Mouse (Mus musculus) heart, embryonic 11.5 days (tissue): ENCODE results near the gene Ptprn2. TPM values are rescaled to one million over a fixed set of nuclear protein-coding genes. Genes with fewer than 3 reads are reported as not detected.

ENCODE experiments used
- ATAC-seq: fragments of 200-750 bp; cut with Nextera tagmentation; replicated peaks from 2 replicates; pipeline ENCODE4 v1.8.0; 2017; ENCODE audit warnings: moderate library complexity; ENCODE audit not compliant: insufficient number of reproducible peaks, low FRiP score, low TSS enrichment
- H3K27ac ChIP-seq: fragments of 300-500 bp; sonication (generic); 2 replicates; pipeline ENCODE4 v1.5.1; 2014; ENCODE audit warnings: mild to moderate bottlenecking, low read depth, low read length
- H3K27me3 ChIP-seq: fragments of 300-500 bp; sonication (generic); 2 replicates; pipeline ENCODE4 v1.6.1; 2014; ENCODE audit warnings: mild to moderate bottlenecking, low read length, mixed read lengths; ENCODE audit not compliant: control insufficient read depth, insufficient read depth
- H3K36me3 ChIP-seq: fragments of 300-500 bp; sonication (generic); 2 replicates; pipeline ENCODE4 v1.6.1; 2014; ENCODE audit warnings: mild to moderate bottlenecking, low read length, moderate library complexity, mixed read lengths; ENCODE audit not compliant: control insufficient read depth, insufficient read depth
- H3K4me1 ChIP-seq: fragments of 300-500 bp; sonication (generic); 2 replicates; pipeline ENCODE4 v1.6.1; 2014; ENCODE audit warnings: low read length; ENCODE audit not compliant: control insufficient read depth, insufficient read depth
- H3K4me2 ChIP-seq: fragments of 300-500 bp; sonication (generic); 2 replicates; pipeline ENCODE4 v1.6.1; 2014; ENCODE audit warnings: mild to moderate bottlenecking, moderate library complexity
- H3K4me3 ChIP-seq: fragments of 300-500 bp; sonication (generic); 2 replicates; pipeline ENCODE4 v1.5.1; 2014; ENCODE audit warnings: low read depth, low read length
- H3K9ac ChIP-seq: fragments of 300-500 bp; sonication (generic); 2 replicates; pipeline ENCODE4 v1.6.1; 2014; ENCODE audit warnings: mild to moderate bottlenecking, low read depth, low read length, moderate library complexity
- H3K9me3 ChIP-seq: fragments of 300-500 bp; sonication (generic); replicated peaks from 2 replicates; pipeline ENCODE4 v1.6.1; 2016; ENCODE audit warnings: low read length; ENCODE audit not compliant: control insufficient read depth
- WGBS: fragments of 180-500 bp; shearing (Covaris S2); extraction: QIAGEN DNeasy Blood & Tissue Kit; methylation state at CpG from one replicate; pipeline ENCODE4 v1.1.7; 2014; ENCODE audit not compliant: insufficient replicate concordance; 5-methylcytosine and 5-hydroxymethylcytosine counted together
- polyA plus RNA-seq: library from polyadenylated mRNA; unstranded; fragments of >200 nt; fragmentation: Nextera tagmentation; extraction: Ambion mirVana; gene quantifications from 2 replicates; pipeline ENCODE4 v1.2.1, GENCODE M21; 2014

The Ptprn2 gene
- polyA plus RNA-seq, 1 experiment from 2014 or later = not detected

DNA sequence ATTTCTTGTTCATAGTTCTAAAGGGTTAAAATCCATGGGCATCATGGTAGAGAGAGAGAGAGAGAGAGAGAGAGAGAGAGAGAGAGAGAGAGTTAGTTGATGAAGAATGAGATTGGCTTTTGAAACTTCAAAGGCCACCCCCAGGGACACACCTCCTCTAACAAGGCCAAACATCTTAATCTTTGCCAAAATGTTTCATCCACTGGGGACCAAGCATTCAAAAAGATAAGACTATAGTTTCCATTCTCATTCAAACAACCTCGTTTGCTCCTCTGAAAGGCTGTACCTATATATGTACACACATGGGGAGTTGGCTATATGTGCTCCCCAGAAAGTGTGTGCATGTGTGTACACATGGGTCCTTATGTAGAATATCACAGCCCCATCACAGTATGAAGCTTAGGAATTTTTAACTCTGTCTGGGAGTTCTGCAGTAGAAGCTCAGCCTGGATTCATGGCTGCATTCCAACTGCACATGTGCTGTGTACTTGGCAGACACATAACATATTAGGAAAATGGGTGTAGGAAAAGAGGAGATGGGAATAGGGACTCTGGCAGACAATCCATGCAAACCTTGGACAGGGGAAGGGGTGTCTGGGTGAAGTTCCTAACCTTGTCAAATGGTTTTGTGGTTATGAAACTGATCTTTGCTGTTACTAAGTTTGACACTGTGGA lies 600.3 kb downstream of the Ptprn2 start:
- H3K27ac ChIP-seq = no peak overlapping the region
- ATAC-seq = no peak

DNA sequence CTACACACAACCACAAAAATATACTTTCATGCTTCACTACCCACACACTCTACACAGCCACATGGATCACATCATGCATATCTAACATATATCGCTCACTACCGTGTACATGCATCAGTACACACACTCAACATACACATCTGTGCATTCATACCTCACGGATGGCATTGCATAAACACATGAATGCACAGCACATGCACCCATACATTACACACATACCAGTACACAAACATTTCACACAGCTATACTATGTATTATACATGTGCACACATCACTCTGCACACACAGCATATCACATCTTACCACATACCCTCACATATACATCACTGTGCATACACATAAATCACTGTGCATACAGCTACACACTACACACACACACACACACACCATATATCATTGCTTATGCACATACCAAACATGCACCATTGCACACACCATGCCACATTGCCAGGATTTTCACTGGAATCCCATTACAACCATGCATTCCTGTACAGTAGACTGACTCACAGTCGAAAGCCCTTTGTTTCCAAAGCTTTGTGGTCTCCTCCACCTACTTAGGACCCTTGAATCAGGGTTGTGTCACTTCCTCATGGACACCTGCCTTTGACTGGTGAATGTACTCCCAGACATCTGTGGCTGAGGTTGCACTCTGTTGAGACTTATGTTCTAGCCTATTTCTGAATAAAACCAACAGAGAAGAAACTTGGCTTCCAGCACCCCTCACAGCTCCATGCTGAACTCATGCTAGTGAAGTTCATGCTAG lies 607.0 kb downstream of the Ptprn2 start:
- no peak for ATAC-seq

More for the DNA sequence above, 600.3 kb downstream of the Ptprn2 start:
- WGBS = 62% methylated on average over 1 of the region's 1 CpGs
- Histone ChIP-seq H3K9me3 (no peaks in the 10 kb centered on the region), H3K27me3 (no peaks in the 10 kb centered on the region), H3K4me3 (no peak overlapping the region), H3K9ac (no peak overlapping the region), H3K36me3 (no peaks in the 10 kb centered on the region), H3K4me1 (no peaks in the 10 kb centered on the region), H3K4me2 (no peak overlapping the region)

DNA sequence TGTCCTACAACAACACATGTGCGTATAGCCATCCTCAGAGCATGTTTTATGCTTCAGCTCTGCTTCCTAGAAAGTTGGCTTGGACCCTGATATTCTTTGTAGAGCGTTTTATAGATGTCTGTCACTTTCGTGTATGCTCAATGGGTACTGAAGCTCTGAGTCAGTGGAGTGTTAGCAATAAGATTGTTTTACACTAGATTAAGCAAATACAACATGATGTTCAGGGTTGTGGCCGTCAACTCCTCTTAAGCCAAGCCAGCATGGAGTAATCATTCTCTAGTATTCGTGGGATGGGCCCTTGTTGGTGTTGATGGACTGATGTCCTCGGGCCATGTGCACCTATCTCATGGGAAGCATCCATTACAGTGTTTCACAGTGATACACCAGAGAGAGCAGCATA lies 610.4 kb downstream of the Ptprn2 start:
- no peak overlapping the region for H3K27ac ChIP-seq
- 74% methylated on average over 6 of the region's 6 CpGs for WGBS
- H3K27me3 ChIP-seq = no peaks in the 10 kb centered on the region
- no peaks in the 10 kb centered on the region for H3K36me3 ChIP-seq
- H3K4me3 ChIP-seq = no peak overlapping the region
- H3K4me1 ChIP-seq = no peaks in the 10 kb centered on the region
- no peak for ATAC-seq
- no peak overlapping the region for H3K9ac ChIP-seq
- no peak overlapping the region for H3K4me2 ChIP-seq
- no peaks in the 10 kb centered on the region for H3K9me3 ChIP-seq

More for the DNA sequence above, 607.0 kb downstream of the Ptprn2 start:
- Histone ChIP-seq H3K4me1 (no peaks in the 10 kb centered on the region), H3K4me2 (no peak overlapping the region), H3K27ac (no peak overlapping the region), H3K9ac (no peak overlapping the region), H3K27me3 (no peaks in the 10 kb centered on the region), H3K36me3 (no peaks in the 10 kb centered on the region), H3K9me3 (no peaks in the 10 kb centered on the region), H3K4me3 (no peak overlapping the region)
- 81% methylated on average over 4 of the region's 4 CpGs for WGBS

DNA sequence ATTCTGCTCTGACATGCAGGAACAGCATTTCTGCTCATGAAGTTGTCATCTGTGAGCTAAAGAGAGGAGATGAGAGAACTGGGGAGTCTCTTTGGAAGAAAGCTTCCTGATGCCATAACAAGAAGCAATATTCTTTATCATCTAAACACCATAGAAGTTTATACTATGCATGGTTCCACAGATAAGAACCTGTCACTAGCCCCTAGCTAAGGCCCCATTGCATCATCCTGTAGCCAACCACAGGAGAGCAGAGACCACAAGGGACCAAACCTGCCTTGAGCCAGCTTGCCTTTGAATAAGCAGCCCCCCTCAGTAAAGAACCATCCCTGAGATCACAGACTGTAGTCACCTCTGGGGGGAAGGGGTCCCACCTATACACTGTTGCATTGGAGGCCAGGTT lies 612.8 kb downstream of the Ptprn2 start:
- no peak overlapping the region for H3K27ac ChIP-seq

DNA sequence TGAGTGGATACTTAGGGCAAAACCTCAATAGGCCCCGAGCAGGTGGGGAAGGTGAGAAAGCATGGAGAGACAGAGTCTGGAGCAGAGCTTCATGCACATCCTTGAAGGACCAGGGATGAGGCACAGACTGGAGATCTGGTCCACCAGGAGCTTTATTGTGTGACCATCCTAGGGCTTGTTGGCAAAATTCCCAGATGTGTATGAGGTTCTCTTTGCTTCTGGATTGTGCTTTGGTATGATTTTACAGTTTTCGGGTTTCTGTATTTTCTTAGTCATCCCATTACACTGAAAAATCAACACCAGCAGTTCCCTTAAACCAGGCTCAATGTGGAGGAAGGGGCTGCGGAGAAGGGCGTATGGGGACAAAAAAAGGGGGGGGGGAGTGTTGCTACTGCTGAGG lies 621.2 kb downstream of the Ptprn2 start:
- H3K27ac ChIP-seq = no peak overlapping the region
- H3K4me2 ChIP-seq = no peak overlapping the region; the same call in 1 of the 2 replicates
- no peak for ATAC-seq
- no peak overlapping the region for H3K4me3 ChIP-seq
- no peaks in the 10 kb centered on the region for H3K36me3 ChIP-seq
- H3K9me3 ChIP-seq = no peaks in the 10 kb centered on the region
- WGBS = 48% methylated on average over 4 of the region's 4 CpGs
- H3K4me1 ChIP-seq = peaks cover 3% of the 10 kb centered on the region; the same call in 1 of the 2 replicates
- H3K9ac ChIP-seq = no peak overlapping the region
- H3K27me3 ChIP-seq = no peaks in the 10 kb centered on the region; the same call in 1 of the 2 replicates

More for the DNA sequence above, 612.8 kb downstream of the Ptprn2 start:
- Histone ChIP-seq H3K4me3 (no peak overlapping the region), H3K36me3 (no peaks in the 10 kb centered on the region), H3K9ac (no peak overlapping the region), H3K4me2 (no peak overlapping the region), H3K27me3 (no peaks in the 10 kb centered on the region), H3K4me1 (no peaks in the 10 kb centered on the region), H3K9me3 (no peaks in the 10 kb centered on the region)
- no peak for ATAC-seq

DNA sequence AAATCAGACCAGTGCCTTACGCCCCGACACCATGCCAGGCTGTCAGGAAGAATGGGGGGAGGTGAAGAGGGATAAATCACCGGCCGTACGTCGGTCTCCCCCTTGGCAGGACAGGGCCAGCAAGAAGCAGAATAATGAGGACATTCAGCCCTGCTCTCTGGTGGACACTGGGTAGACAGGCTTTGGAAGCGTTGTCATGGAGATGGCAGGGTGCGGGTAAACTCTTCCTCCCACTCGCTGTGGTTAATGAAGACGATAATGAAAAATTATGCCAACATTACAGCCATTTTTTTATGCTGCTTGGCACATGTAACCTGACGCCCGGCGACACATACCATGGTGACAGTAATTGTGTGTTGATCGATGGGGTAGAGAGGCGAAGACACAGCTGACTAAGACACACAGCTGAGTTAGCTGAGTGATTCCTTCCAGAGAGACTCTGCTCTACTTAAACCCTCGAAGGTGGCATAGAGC lies 621.7 kb downstream of the Ptprn2 start:
- H3K4me3 ChIP-seq = no peak overlapping the region
- H3K9me3 ChIP-seq = no peaks in the 10 kb centered on the region
- no peaks in the 10 kb centered on the region for H3K36me3 ChIP-seq
- peaks cover 3% of the 10 kb centered on the region; the same call in 1 of the 2 replicates for H3K4me1 ChIP-seq
- ATAC-seq = no peak; the same call in 1 of the 2 replicates
- H3K27ac ChIP-seq = no peak overlapping the region
- 46% methylated on average over 16 of the region's 16 CpGs for WGBS
- peak overlapping the region; percentile 22; the same call in 1 of the 2 replicates for H3K4me2 ChIP-seq
- no peak overlapping the region for H3K9ac ChIP-seq
- H3K27me3 ChIP-seq = no peaks in the 10 kb centered on the region; the same call in 1 of the 2 replicates

DNA sequence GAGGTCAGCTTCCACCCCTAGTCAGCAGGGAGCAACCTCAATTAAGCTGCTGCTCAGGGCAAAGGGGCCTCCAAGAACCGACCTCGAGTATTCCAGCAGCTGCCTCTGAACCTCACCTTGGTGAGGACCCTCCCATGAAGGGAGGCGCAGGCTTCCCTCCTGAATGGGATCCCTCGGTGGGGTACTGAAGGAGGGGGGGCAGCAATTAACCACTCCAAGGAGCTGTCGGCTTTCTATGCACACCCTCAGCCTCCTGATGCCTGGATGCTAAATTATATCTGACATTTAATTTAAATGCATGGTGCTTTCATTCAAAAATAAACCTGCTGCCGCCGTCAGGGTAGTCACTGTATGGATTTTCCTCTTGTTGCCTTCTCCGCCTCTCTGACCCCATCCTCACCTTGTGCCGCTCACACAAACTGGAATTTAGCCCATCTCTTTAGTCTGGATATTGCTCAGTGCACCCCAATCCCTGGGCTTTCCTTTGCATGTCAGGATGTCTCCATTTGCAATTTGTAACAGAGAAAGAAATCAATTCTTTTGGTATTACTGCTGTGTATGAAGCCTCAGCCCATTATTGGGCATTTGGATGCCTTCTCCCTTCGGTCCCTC lies 629.8 kb downstream of the Ptprn2 start:
- 69% methylated on average over 10 of the region's 10 CpGs for WGBS
- H3K4me3 ChIP-seq = no peak overlapping the region
- H3K9me3 ChIP-seq = no peaks in the 10 kb centered on the region
- H3K4me1 ChIP-seq = no peaks in the 10 kb centered on the region
- no peak overlapping the region for H3K4me2 ChIP-seq
- no peak for ATAC-seq
- H3K27ac ChIP-seq = no peak overlapping the region
- H3K9ac ChIP-seq = no peak overlapping the region
- H3K36me3 ChIP-seq = no peaks in the 10 kb centered on the region
- no peaks in the 10 kb centered on the region; the same call in 1 of the 2 replicates for H3K27me3 ChIP-seq

DNA sequence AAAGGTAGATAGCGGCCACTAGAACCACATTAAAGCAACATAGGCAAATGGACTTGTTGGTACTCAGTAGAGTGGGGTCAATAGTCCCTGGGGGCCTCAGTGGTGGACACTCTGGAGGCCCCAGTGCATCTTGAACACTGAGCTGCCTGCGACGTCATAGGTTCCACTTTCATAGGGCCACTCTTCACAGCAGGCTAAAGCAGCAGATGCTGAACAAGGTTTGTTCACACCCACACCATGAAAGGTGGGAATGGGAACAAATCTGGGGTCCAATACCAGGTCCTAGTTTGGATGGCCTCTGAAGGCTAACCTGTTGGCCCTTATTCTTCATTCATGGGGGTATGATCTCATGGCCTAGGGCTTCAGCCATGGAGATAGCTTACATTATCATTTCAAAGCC lies 641.6 kb downstream of the Ptprn2 start:
- no peaks in the 10 kb centered on the region for H3K9me3 ChIP-seq
- ATAC-seq = no peak
- WGBS = 84% methylated on average over 3 of the region's 3 CpGs
- H3K4me2 ChIP-seq = no peak overlapping the region
- H3K27me3 ChIP-seq = no peaks in the 10 kb centered on the region
- no peaks in the 10 kb centered on the region for H3K4me1 ChIP-seq
- no peak overlapping the region for H3K27ac ChIP-seq
- H3K4me3 ChIP-seq = no peak overlapping the region
- H3K9ac ChIP-seq = no peak overlapping the region
- H3K36me3 ChIP-seq = no peaks in the 10 kb centered on the region
